Mouse (Mus musculus) urinary bladder, postnatal 25 days (tissue): ENCODE data around the gene Adgrl4.

Experiments
- DNase-seq: peaks from one replicate; pipeline ENCODE4 v3.0.0; 2022; ENCODE audit warnings: low spot score

The Adgrl4 gene

DNA sequence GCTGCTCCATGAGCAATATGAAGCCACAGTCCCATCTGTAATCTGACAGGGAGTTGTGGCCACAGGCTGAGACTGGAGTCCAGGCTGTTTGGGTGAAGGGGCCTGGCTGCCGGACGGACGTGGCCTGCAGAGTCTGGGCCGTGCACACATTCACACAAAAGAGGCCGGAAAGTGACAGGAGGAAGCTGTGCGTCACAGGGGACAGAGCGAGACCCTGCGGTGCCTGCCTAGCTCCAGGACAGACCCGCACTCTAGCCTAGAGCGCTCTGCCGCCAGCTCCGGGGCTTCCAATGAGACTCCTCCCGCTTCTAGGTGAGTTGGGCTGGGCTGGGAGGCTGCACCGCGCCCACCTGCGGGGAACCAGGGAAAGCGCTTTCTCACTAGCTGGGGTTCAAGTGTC, at the start of gene Adgrl4:
TSS of gene Adgrl4 (plus strand) at position 195 of the 400 bp plus-strand sequence.
- DNase-seq, result no peak

DNA sequence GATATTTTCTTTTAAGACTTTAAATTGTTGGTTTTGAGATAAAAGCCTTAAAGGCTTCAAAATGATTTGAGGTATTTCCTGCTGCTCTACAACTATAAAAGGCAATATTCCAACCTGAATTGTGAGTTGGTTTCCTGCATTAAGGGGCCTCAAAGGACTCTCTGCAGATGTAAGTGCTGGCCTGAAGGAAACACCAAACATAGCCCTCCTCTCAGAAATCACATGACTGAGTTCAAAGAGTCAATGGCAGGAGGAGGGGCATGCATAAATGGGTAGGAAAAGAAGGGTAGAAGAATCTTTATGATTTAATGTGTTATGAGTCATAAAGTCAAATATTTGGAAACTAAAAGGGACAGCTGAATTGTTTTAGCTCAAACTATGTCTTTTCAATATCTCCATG, 46.8 kb upstream of the Adgrl4 start:
- no peak for DNase-seq

DNA sequence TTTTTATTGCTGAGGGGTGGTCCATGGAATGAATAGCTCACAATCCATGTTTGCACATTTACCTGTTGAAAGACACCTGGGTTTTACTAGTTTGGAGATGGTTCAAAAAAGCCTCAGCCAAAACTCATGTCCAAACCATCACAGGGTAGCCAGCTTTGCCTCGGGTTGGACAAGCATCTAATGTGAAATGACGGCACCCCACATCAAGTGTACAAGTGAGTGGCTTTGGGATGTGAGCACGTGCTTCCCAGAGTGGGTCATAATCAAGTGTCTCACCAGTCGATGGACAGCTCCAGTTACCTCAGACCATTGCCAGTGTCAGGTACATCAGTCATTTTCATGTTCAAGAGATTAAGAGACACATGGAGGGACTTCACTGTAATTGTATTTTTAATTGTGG, 44.8 kb upstream of the Adgrl4 start:
- DNase-seq, result no peak

DNA sequence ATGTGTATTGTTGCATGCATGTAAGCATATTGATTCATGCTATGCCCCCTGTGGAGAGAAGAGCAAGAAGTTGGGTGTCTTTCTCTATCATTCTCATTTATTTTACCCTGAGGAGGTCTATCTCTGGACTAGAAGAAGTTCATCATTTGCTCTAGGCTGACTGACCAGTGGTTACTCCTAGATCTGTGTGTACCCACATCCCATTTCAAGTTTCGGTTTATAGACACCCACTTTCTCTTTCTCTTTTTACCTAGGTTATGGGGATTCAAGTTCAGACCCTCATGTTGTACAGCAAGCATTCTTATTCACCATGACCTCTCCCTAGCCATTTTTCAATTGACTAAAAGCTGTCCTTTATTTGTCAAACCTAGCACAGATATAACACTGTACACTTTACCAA, 44.4 kb upstream of the Adgrl4 start:
- DNase-seq, result no peak

DNA sequence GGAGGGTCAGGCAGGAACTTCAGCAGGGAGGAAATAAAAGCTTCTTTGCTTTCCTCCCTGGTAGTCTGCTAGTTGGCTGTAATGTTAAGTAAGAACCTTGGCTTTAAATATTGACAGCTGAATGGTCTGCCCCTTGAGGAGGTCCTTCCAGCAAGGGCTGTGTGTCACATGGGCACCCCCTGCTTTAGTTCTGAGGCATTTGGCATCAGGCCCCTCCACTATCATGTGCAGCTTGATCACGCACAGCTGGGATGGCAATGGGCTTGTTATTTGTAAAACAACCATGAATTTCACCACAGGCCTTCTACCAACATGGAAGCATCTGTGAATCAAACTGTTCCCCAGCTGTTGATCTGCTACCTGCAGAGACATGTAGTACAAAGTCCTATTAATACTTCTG, 38.4 kb upstream of the Adgrl4 start:
- no peak for DNase-seq

DNA sequence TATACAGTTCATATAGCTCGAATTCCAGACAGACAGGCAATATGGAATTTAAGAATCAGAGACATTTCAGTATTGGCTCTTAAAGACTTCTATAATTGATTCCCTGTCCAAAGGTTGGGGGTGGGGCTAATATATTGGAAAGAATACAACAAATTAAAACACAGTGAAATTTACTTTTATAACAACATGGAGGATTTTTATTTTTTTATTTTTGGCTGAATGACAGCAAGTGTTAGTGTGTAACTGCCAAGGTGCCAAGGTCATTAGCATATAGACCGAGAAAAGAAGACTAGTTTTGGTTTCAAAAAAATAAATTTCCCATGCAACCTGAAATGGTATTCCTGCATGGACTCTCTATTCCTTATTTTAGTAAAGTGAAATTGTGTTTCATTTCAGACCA, 26.7 kb upstream of the Adgrl4 start:
- DNase-seq, result no peak

DNA sequence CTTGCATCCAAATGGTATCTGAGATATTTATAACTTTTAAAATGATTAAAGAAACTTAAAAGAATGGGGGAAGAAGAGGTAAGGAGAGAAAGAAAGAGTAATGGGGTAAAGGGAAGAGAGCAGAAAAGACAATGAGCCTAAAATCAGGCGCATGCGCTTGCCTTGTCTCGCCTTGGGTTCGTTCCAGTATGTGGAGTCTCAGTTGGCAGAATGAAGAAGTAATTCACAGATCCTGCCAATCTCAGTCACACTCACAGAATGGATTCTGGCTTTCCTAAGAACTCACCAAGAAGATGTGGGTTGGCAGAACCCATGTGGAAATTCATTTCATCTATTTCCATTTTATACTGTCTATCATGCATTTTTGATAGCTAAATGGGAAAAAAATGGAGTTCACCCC, 26.2 kb upstream of the Adgrl4 start:
- DNase-seq, result no peak

DNA sequence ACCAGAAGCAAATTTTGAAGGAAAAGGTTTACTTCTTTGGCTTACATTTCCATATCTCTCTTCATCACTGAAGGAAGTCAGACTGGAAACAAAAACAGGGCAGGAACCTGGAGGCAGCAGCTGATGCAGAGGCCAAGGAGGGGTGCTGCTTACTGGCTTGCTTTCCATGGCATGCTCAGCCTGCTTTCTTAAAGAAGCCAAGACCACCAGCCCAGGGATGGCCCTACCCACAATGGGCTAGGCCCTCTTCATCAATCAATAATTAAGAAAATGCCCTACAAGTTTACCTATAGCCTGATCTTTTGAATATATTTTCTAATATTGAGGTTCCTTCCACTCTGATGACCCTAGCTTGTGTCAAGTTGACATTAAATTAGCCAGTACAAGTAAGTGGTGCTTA, 20.8 kb upstream of the Adgrl4 start:
- DNase-seq, result no peak

DNA sequence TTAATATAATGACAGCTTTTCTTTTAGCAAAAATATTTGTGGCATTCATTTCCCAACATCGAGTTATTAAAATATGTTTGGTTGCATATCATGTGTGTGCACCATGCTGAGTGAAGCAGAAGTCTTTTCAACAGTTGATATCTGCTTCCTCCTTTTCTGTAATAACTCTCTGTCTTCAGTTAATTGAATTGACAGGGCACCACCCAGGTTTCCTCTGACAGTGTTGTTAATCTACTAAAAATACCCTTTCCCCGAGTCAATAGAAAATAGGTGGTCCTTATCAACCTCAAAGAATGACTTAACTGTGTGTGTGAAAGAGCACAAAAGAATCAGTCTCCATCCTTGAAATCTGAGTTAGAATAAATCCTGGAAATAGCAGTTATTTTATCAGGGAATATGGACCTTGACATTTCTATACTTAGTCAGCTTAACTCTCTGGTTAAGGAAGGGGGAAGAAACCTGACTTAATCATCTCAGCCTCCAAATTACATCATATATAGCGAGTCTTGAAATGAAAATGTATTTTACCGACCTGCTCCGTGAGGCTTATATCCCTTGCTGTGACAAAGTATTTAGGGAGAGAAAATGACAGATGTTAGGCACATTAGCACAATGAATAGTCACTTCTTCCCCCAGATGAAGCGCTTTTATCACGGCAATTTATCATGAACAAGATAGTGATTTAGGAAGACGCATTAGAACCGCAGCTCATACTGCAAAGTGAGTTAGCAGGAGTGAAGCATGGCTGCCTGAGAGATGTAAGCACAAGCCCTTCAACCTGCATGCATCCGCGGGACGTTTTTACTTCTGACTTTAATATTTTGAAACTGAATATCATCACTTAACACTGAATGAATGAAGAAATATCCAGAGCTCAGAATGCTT, 19.8 kb upstream of the Adgrl4 start:
- DNase-seq, result no peak

DNA sequence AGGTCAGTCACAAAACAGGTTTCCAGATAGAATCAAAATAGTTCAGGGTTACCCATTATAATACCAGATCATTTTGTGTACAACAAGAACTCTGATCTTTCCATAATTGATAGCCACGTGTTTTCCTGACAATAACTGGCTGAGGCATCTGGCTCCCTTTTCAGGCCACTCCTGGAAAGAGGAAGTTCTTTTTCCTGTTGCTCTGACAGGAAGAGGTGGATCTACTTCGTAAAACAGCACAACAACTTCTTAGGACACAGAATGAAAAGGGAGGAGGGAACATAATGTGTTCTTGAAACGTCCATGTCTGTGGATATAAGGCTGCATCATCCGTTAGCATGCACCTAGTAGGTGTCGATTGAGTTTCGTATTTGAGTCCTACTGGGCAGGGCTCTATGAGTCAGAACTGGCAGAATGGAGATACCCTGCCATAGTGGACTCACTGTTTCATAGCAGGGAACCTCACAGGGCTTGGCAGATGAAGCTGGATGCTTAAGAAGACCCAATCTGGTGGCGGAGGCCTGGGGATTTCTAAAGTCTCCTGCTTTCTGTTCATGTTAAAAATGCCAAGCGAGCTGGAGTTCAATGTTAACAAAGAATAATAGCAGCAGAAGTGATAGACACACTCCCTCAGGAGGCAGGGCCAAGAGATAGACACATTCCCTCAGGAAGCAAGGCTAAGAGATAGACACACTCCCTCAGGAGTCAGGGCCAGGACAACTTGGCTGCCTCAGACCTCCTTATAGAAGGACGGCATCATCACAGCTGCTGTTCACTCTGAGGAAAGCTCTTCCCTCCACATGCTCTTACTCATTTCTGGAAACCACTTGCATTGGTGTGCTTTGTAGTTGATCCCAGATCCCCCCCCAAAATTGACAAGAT, 13.1 kb upstream of the Adgrl4 start:
- DNase-seq, result no peak

DNA sequence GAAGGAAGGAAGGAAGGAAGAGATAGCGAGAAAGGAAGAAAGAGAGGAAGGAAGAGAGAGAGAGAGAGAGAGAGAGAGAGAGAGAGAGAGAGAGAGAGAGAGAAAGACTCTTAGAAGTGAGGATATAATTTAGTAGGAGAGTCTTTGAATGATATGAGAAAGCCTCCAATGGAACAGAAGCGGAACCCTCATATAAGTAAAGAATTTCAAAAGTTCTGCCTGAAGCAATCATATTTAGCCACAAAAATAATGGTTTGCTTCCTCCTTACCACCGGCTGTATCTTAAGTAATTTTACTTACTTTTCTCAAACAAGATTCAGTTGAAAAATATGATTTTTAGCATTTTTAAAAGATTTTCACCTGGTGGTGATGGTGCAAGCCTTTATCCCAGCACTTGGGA, 7.6 kb upstream of the Adgrl4 start:
- no peak for DNase-seq

DNA sequence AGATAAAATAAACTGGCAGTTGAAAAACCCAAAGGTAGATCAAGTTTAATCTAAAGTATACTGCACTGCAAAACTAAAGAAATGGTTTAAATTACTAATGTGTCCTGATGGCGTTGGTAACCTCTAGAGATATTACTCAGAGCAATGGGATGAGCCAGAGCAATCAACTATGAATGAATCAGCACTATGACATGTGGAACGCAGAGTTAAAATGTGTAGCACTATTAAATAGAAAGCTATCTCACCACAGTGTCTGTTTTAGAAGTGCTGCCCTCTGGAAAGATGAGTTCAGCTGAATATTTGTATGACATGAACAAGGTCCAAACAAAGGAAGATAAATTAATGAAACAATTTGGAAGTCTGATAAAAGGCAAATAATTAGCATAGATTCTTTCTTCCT, 6.2 kb upstream of the Adgrl4 start:
- no peak for DNase-seq

DNA sequence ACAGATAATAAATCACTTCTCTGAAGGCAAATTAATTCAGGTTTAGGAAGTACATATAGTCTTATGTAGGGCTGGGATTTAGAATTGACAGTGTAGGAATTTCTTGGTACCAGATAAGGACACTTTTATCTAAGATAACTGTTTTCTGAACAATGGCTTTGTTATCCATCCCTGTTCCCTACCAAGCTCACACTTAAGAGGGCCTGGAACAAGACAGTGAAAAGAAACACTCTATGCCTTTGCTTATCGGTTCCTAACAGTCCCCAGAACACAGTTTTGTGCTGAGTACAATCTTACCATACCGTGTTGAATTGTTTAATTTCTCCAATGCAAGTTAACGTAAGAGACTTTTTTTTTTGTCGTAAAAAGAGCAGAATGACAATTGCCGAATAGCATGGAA, 677 bp downstream of the Adgrl4 start:
- DNase-seq, result no peak

DNA sequence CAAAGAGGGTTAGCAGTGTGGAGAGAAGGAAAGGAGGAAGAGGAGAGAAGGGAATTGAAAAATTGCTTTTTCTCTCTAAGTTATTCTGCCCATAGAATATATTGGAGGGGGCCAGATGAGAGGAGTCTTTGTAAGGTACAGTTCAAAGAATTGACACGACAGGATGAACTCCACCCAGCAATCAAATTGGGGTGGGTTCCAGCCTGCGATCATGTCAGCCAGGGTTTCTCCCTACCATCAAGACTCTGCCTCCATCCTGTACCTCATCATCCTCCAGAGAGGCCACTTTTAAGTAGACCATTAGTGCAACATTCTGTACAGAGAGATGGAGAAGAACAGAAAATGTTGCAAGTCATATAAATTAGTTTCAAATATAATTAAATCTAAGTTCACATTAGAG, 2.3 kb downstream of the Adgrl4 start:
- DNase-seq, result no peak

DNA sequence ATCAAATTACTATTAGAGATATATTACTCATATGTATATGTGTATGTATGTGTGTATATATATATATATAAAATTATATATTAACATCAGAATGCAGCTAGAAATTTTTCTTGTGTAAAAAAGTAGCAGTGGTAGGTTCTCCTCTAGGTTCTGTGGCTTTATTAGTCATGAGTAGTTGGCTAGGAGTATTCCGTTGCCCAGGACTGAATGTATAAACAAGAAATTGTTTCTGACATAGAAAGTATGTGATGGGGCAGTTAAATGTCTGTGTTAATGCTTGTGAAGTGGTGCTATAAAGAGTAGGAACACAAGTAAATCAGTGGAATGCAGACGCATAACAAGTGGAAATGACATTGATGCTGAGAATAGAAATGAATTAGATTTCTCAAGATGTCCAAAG, 4.3 kb downstream of the Adgrl4 start:
- no peak for DNase-seq

DNA sequence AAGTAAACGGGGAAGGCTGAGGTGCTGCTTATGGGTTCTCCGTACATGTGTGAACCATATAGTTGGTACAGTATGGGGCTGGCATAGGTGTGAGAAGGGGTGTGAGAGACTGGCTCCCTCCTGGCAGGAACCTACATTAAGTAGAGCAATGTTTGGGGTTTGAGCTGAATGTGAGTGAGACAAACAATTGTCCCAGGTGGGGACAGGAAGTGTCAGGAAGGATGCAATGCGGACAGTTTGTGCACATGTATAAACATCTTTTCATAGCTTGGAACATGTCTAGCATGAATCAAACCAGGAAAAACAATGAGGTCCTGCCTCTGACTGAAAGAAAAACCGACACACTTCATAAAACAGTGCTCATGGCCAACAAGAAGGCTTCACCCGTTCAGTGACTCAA, 5.8 kb downstream of the Adgrl4 start:
- DNase-seq, result no peak

DNA sequence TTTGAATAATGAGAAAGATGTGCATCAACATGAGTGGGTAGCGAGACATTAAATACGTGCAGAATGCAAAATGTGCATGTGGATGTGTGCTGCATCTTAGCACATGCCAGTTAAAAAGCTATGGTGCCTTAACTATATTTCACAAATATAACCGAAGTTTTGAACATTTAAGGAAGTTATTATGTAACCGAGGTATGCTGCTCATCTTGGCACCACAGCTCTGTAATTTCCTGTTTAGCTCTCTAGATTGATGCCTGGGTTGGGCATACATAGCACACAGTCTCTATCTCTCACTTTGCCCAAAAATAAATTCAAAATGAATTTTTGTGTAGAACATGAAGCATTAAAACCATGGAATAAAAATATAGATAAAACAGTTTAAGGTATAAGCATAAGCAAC, 6.6 kb downstream of the Adgrl4 start:
- no peak for DNase-seq

DNA sequence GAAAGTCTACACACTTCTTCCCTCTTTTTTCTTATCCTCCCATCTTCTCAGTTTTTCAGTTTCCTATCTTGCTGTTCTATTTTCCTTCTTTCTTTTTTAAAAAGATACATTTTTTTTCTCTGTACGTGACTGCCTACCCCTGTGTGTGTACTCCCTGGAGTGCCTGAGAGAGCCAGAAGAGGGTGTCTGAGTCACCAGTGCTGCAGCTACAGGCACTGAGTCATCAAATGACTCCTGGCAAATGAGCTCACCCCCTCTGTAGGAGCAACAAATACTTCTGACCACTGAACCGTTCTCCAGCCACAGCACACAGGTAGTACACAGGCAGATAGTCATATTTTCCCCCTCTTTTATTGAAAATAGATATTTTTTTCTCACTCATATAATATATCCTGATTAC, 8.2 kb downstream of the Adgrl4 start:
- DNase-seq, result no peak

DNA sequence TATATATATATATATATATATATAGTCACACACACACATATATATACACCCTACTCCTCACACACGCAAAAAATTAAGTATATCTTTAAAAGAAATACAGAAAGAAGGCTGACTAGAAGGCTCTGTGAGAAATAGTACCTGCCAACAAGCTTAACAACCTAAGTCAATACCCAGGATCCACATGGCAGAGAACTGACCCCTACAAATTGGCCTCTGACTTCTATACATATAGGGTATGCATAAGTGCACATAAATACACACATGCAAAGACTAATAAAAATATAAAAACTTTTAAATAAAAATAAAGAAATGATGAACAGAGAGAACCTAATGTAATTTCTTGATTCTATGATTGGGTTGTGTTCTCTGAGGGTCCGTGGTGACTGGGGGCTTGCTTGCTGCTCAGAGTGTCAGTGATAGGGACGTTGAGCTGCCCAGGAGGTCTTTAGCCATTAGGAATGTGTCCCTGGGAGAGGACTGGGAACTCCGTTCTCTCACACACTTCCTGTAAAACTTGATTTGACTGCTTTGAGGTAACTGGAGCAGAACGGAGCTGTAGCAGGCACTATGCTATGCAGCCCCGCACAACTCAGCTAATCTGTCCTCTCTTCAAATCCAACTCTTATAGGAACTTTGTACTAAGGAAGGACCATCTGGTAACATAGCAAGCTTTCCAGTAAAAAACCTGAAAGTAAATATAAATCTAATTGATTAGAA, 17.5 kb downstream of the Adgrl4 start:
- DNase-seq, result no peak

DNA sequence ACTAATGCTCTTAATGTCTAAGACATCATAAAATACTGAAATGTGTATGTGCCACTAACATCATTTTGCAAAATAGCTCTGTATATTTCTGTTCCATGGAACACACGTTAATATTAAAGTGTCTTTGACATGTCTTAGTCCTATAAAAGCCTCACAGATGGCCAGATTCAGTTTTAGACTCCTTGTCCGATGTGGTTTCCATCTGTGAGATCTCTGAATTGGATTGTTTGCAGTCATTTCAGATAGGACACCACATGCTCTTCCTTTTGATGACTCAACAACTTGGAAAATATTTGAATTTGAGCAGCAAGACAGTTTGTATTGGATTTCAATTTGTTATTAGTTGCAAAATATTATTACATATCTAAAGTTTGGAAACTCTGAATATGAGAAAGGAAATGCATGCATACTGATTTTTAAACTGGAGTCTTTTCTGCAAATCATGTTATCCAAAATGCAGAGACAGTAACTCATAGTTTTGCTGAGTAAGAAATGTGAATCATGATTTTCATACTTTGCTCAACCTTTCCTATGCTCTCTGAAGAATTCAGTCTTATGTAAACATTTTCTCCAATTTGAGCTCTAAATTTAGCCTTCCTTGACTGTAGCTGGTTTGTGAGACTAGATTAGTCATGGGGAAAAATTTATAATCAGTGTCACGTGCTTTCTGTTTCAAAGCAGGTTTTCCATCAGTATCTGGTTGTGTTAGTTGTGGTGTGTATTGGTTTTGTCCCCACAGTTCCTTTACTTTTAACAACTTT, 21.9 kb downstream of the Adgrl4 start:
- DNase-seq, result no peak

DNA sequence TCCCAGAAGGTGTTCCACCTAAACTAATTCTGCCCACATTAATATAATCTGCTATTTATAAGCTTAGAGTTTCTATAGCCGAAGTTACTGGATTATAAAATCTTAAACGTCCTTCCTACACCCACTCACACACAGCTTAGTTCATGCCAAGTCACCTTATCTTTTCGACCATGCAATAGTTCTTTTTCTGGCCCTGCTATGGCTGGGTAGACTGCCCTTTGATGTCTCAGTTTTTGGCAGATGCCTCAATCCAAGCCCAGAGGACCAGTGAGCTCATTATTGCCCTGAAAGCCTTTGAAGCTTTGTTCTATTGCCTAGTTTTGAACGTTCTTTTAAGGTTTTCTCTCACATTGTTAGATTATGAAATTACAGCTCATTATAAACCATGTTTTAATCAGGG, 27.5 kb downstream of the Adgrl4 start:
- no peak for DNase-seq

DNA sequence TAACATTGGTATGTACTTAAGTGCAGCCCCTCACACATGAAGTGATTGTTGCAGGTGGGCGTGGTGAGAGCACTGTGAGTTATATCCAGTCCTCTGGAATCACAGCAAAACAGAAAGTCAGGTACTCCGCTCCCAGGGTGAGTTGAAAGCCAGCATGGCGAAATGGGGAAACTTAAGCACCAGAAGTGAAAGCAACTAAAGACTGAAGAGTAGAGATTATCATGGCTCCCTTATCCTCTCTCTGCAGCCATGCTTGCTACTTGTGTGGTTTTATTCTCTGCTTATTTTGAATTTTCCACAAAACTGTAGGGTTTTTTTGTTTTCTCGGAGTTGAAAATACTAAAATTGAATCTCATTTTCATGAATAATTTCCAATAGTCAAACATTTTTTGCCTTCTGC, 51.2 kb downstream of the Adgrl4 start:
- DNase-seq, result no peak
